16 mouse cellular contexts compared by ENCODE assay signal in the genomic region with DNA sequence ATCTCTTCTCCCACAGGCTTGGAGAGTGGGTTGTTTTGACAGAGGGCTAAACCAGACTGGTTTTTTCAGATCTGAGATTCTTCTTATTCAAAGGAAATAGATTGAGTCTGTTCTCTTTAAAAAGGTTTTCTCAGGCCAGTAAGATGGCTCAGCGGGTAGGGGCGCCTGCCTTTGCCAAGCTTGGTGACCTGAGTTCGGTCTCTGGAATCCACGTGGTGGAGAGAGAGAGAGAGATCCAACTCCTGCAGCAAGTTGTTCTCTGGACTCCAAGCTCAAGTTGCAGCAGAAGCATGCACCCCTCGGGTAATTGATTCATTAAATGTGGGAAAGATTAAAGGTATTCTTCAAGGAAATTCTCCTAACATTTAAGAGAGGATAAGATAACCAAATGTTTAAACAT. TPM values are rescaled to one million over a fixed set of nuclear protein-coding genes. Genes with fewer than 3 reads are reported as not detected.
DNase-seq lines count a peak whose midpoint lies in the region; ATAC-seq and TF ChIP-seq lines count a peak whose summit lies in the region.
"Had no signal": no experiment of that assay in that cellular context is flagged by ENCODE, and none has a peak within 500 bp of the region (broad histone marks: within the 10 kb centered on the region; RNA-seq: fewer than 3 reads in every experiment).

No protein-coding gene starts in this region.

- WGBS in heart, embryonic 12.5 days, result 29% methylated on average over 5 of the region's 5 CpGs
- WGBS in heart, adult 2 months, result 43% methylated on average over 5 of the region's 5 CpGs
- 65% methylated on average over 5 of the region's 5 CpGs for WGBS in liver, embryonic 11.5 days
- WGBS in midbrain, embryonic 10.5 days, result 72% methylated on average over 5 of the region's 5 CpGs

- H3K9ac ChIP-seq in heart, embryonic 12.5 days, result no peak overlapping the region
- no peak overlapping the region for H3K9ac ChIP-seq in heart, adult 2 months (ENCODE audit: low read depth, low read length)
- no peak overlapping the region for H3K9ac ChIP-seq in liver, embryonic 11.5 days (ENCODE audit: low read depth, low read length)
- H3K9ac ChIP-seq: forebrain, embryonic 13.5 days; liver, embryonic 15.5 days; midbrain, embryonic 13.5 days had no signal

- peaks cover 46% of the 10 kb centered on the region for H3K4me1 ChIP-seq in heart, embryonic 12.5 days (replicated peaks)
- peaks cover 2% of the 10 kb centered on the region for H3K4me1 ChIP-seq in heart, adult 2 months (ENCODE audit: control insufficient read depth, insufficient read depth, low read length)
- peaks cover 21% of the 10 kb centered on the region for H3K4me1 ChIP-seq in liver, embryonic 11.5 days (replicated peaks; ENCODE audit: control insufficient read depth, insufficient read depth, low read length)
- H3K4me1 ChIP-seq in midbrain, embryonic 10.5 days, result peaks cover 3% of the 10 kb centered on the region; the same call in 1 of the 2 replicates
- H3K4me1 ChIP-seq: forebrain, embryonic 13.5 days; midbrain, embryonic 13.5 days had no signal

- TF ChIP-seq CTCF in heart, adult 2 months (IDR thresholded peaks at IDR 0.05), result no peak
- no peak for TF ChIP-seq CTCF in layer of hippocampus, adult 2 months (conservative IDR thresholded peaks at IDR 0.05)

- H3K4me2 ChIP-seq in heart, embryonic 12.5 days, result no peak overlapping the region
- H3K4me2 ChIP-seq in liver, embryonic 11.5 days, result no peak overlapping the region
- H3K4me2 ChIP-seq: forebrain, embryonic 13.5 days; liver, embryonic 15.5 days; midbrain, embryonic 13.5 days had no signal

- no peaks in the 10 kb centered on the region for H3K27me3 ChIP-seq in heart, embryonic 12.5 days (replicated peaks)
- H3K27me3 ChIP-seq in heart, adult 2 months (ENCODE audit: control insufficient read depth, insufficient read depth, low read length), result no peaks in the 10 kb centered on the region
- H3K27me3 ChIP-seq in liver, embryonic 11.5 days (replicated peaks; ENCODE audit: control insufficient read depth, insufficient read depth, low read length), result no peaks in the 10 kb centered on the region
- no peaks in the 10 kb centered on the region for H3K27me3 ChIP-seq in midbrain, embryonic 10.5 days (ENCODE audit: low read depth, poor library complexity, severe bottlenecking)
- H3K27me3 ChIP-seq: forebrain, embryonic 13.5 days; liver, embryonic 15.5 days; midbrain, embryonic 13.5 days had no signal

- intact Hi-C loops in heart, adult 2 months (cut with DNase I), result no loop called here

- H3K27ac ChIP-seq in heart, embryonic 12.5 days (ENCODE audit: poor library complexity, severe bottlenecking), result peak overlapping the region; percentile 78
- no peak overlapping the region for H3K27ac ChIP-seq in heart, adult 2 months
- H3K27ac ChIP-seq in layer of hippocampus, adult 2 months, result 0 out of 2 replicates have a peak overlapping the region, but pooled peaks have one; percentile 46
- no peak overlapping the region for H3K27ac ChIP-seq in liver, embryonic 11.5 days (ENCODE audit: low read depth, low read length)
- no peak overlapping the region for H3K27ac ChIP-seq in midbrain, embryonic 10.5 days (replicated peaks)
- H3K27ac ChIP-seq: forebrain, embryonic 13.5 days; hindbrain, postnatal 0 days; liver, embryonic 15.5 days; midbrain, embryonic 13.5 days had no signal

- H3K79me2 ChIP-seq in heart, adult 2 months (replicated peaks; ENCODE audit: control insufficient read depth, insufficient read depth, low read length), result no peaks in the 10 kb centered on the region

- H3K9me3 ChIP-seq in heart, embryonic 12.5 days (replicated peaks), result 0 out of 2 replicates have a peak, but pooled peaks cover 4% of the 10 kb centered on the region
- H3K9me3 ChIP-seq in liver, embryonic 11.5 days (ENCODE audit: control insufficient read depth, low read length), result no peaks in the 10 kb centered on the region
- H3K9me3 ChIP-seq in midbrain, embryonic 10.5 days (replicated peaks), result 0 out of 2 replicates have a peak, but pooled peaks cover 3% of the 10 kb centered on the region
- H3K9me3 ChIP-seq: forebrain, embryonic 13.5 days; liver, embryonic 15.5 days; midbrain, embryonic 13.5 days had no signal

- no peak overlapping the region for H3K4me3 ChIP-seq in heart, embryonic 12.5 days
- H3K4me3 ChIP-seq in heart, adult 2 months, result no peak overlapping the region
- no peak overlapping the region for H3K4me3 ChIP-seq in layer of hippocampus, adult 2 months
- no peak overlapping the region for H3K4me3 ChIP-seq in liver, embryonic 11.5 days (ENCODE audit: low read depth, low read length)
- H3K4me3 ChIP-seq in midbrain, embryonic 10.5 days, result no peak overlapping the region
- H3K4me3 ChIP-seq: forebrain, embryonic 13.5 days; liver, embryonic 15.5 days; midbrain, embryonic 13.5 days; myocyte had no signal

- no peak for TF ChIP-seq POLR2A in heart, adult 2 months (IDR thresholded peaks at IDR 0.05; ENCODE audit: insufficient read depth, low read depth, low read length)

- no peak for TF ChIP-seq EP300 in heart, adult 2 months (IDR thresholded peaks at IDR 0.05; ENCODE audit: insufficient read depth, low read depth, low read length)

- H3K36me3 ChIP-seq in heart, embryonic 12.5 days, result no peaks in the 10 kb centered on the region
- H3K36me3 ChIP-seq in heart, adult 2 months (ENCODE audit: control insufficient read depth, insufficient read depth, low read length), result peaks cover 4% of the 10 kb centered on the region
- no peaks in the 10 kb centered on the region for H3K36me3 ChIP-seq in liver, embryonic 11.5 days (ENCODE audit: control insufficient read depth, insufficient read depth, low read length)
- H3K36me3 ChIP-seq in midbrain, embryonic 10.5 days, result no peaks in the 10 kb centered on the region
- H3K36me3 ChIP-seq: liver, embryonic 15.5 days; midbrain, embryonic 13.5 days had no signal

- no peak for ATAC-seq in heart, embryonic 12.5 days (ENCODE audit: insufficient number of reproducible peaks, low FRiP score)
- no peak for ATAC-seq in liver, embryonic 11.5 days (replicated peaks; ENCODE audit: low FRiP score)
- ATAC-seq: forebrain, embryonic 13.5 days; hindbrain, postnatal 0 days; lung, postnatal 0 days; midbrain, embryonic 13.5 days had no signal

- DNase-seq in heart, adult 2 months, result no peak
- DNase-seq in layer of hippocampus, adult 2 months (ENCODE audit: low spot score in 2 of 2), result no peak
- no peak for DNase-seq in layer of hippocampus, adult 8-10 months (ENCODE audit: low spot score in 2 of 2)
- DNase-seq in kidney, postnatal 14 days, result peak; percentile 73
- DNase-seq in liver, embryonic 11.5 days (ENCODE audit: low spot score), result no peak
- no peak for DNase-seq in midbrain, embryonic 10.5 days (ENCODE audit: low spot score)
- DNase-seq: adrenal gland, adult 8-10 months; cerebellum, adult 9-10 months; gastrocnemius, postnatal 10 days had no signal

RNA-seq across cellular contexts. Expression of a gene that starts 16.9 kb away (rescaled TPM):
- polyA plus RNA-seq in heart, embryonic 12.5 days (2016; fragmentation: Nextera tagmentation; extraction: Ambion mirVana), result 154 and 157 TPM in 2 replicates
- 10 to 100 TPM; 38.9 to 50.5 TPM for total RNA-seq in heart, adult 2 months (2021)
- polyA plus RNA-seq in heart, adult 2 months (2012; rRNA removed), result 25.2 and 44.5 TPM in 2 replicates
- 100 to 1,000 TPM; 125 to 129 TPM for total RNA-seq in layer of hippocampus, adult 2 months (2021)
- total RNA-seq in layer of hippocampus, adult 8-10 months (2022), result 100 to 1,000 TPM; 121 to 162 (median 144) TPM
- 65.0 and 69.0 TPM in 2 replicates for polyA plus RNA-seq in liver, embryonic 11.5 days (2014; fragmentation: Nextera tagmentation; extraction: Ambion mirVana)
- 48.7 and 50.2 TPM in 2 replicates for polyA plus RNA-seq in midbrain, embryonic 10.5 days (2016; fragmentation: Nextera tagmentation; extraction: Ambion mirVana)

Comparison
In these comparisons a context has a peak if more than half of its experiments do, and no peak if none do; other contexts are left out.
1. H3K27ac ChIP-seq: peak in heart, embryonic 12.5 days (single experiment) and layer of hippocampus, adult 2 months (single experiment); none in heart, adult 2 months (single experiment), liver, embryonic 11.5 days (single experiment) and midbrain, embryonic 10.5 days (single experiment).